Mouse (Mus musculus): ENCODE results near the gene Mettl23. TPM values are rescaled to one million over a fixed set of nuclear protein-coding genes. Genes with fewer than 3 reads are reported as not detected.
"Not testable (repeated sequence)": the region's sequence is repeated elsewhere in the genome, so short reads cannot be mapped to it uniquely, and the experiment has no call there.

Mettl23 gene
- polyA plus RNA-seq, 1 experiment from 2014 or later = 63.7 TPM

- no peak overlapping the region for H3K9ac ChIP-seq
- no peak overlapping the region for H3K4me3 ChIP-seq
- no peak overlapping the region for H3K27ac ChIP-seq
- H3K4me2 ChIP-seq (replicated peaks) = no peak overlapping the region
- no peaks in the 10 kb centered on the region for H3K9me3 ChIP-seq
- no peaks in the 10 kb centered on the region for H3K4me1 ChIP-seq
- 92% methylated on average over 8 of the region's 8 CpGs for WGBS
- no peaks in the 10 kb centered on the region for H3K27me3 ChIP-seq (replicated peaks)
- ATAC-seq (ENCODE audit: low FRiP score, low read depth) = no peak
- H3K36me3 ChIP-seq = peaks cover 13% of the 10 kb centered on the region
Measured at GRCm38 (mm10) chr11:116878454-116878853, 35.4 kb downstream of the Mettl23 start.

GRCm38 (mm10) chr11:116880839-116881238, 37.8 kb downstream of the Mettl23 start:
- no peak for ATAC-seq (ENCODE audit: low FRiP score, low read depth)
- H3K9me3 ChIP-seq = no peaks in the 10 kb centered on the region
- no peak overlapping the region for H3K4me3 ChIP-seq
- peaks cover 6% of the 10 kb centered on the region for H3K4me1 ChIP-seq
- no peak overlapping the region for H3K27ac ChIP-seq
- no peaks in the 10 kb centered on the region for H3K36me3 ChIP-seq
- 62% methylated on average over 7 of the region's 7 CpGs for WGBS
- H3K9ac ChIP-seq = no peak overlapping the region
- H3K27me3 ChIP-seq (replicated peaks) = 0 out of 2 replicates have a peak, but pooled peaks cover 5% of the 10 kb centered on the region
- H3K4me2 ChIP-seq (replicated peaks) = no peak overlapping the region

GRCm38 (mm10) chr11:116881440-116881839, 38.4 kb downstream of the Mettl23 start:
- no peak overlapping the region for H3K27ac ChIP-seq
- WGBS = 80% methylated on average over 5 of the region's 5 CpGs

GRCm38 (mm10) chr11:116882446-116882845, 39.4 kb downstream of the Mettl23 start:
- WGBS = 81% methylated on average over 10 of the region's 10 CpGs
- H3K4me1 ChIP-seq = peaks cover 7% of the 10 kb centered on the region
- ATAC-seq (ENCODE audit: low FRiP score, low read depth) = no peak
- H3K4me3 ChIP-seq = no peak overlapping the region
- no peak overlapping the region for H3K9ac ChIP-seq
- no peaks in the 10 kb centered on the region for H3K9me3 ChIP-seq
- no peaks in the 10 kb centered on the region for H3K36me3 ChIP-seq
- H3K27ac ChIP-seq = no peak overlapping the region
- peaks cover 13% of the 10 kb centered on the region for H3K27me3 ChIP-seq (replicated peaks)
- H3K4me2 ChIP-seq (replicated peaks) = no peak overlapping the region

More at GRCm38 (mm10) chr11:116881440-116881839, 38.4 kb downstream of the Mettl23 start:
- Histone ChIP-seq H3K36me3 (no peaks in the 10 kb centered on the region), H3K4me3 (no peak overlapping the region), H3K9ac (no peak overlapping the region), H3K9me3 (no peaks in the 10 kb centered on the region), H3K4me1 (peaks cover 7% of the 10 kb centered on the region), H3K27me3 (replicated peaks) (0 out of 2 replicates have a peak, but pooled peaks cover 7% of the 10 kb centered on the region), H3K4me2 (replicated peaks) (no peak overlapping the region)
- no peak for ATAC-seq (ENCODE audit: low FRiP score, low read depth)

GRCm38 (mm10) chr11:116884061-116884460, 41.0 kb downstream of the Mettl23 start:
- Histone ChIP-seq H3K4me1 (peaks cover 7% of the 10 kb centered on the region), H3K4me2 (replicated peaks) (no peak overlapping the region), H3K4me3 (no peak overlapping the region), H3K27me3 (replicated peaks) (peaks cover 13% of the 10 kb centered on the region), H3K9ac (no peak overlapping the region), H3K36me3 (no peaks in the 10 kb centered on the region), H3K27ac (no peak overlapping the region), H3K9me3 (no peaks in the 10 kb centered on the region)
- 87% methylated on average over 6 of the region's 6 CpGs for WGBS
- no peak for ATAC-seq (ENCODE audit: low FRiP score, low read depth)

GRCm38 (mm10) chr11:116885275-116886151, 42.4 kb downstream of the Mettl23 start:
- no peak overlapping the region for H3K9ac ChIP-seq

GRCm38 (mm10) chr11:116887136-116887535, 44.1 kb downstream of the Mettl23 start:
- Histone ChIP-seq H3K4me1 (peaks cover 7% of the 10 kb centered on the region), H3K27me3 (replicated peaks) (peaks cover 13% of the 10 kb centered on the region), H3K27ac (no peak overlapping the region)

More at GRCm38 (mm10) chr11:116885275-116886151, 42.4 kb downstream of the Mettl23 start:
- ATAC-seq (ENCODE audit: low FRiP score, low read depth) = peak; percentile 61
- Histone ChIP-seq H3K36me3 (no peaks in the 10 kb centered on the region), H3K4me3 (peak overlapping the region; percentile 2; the same call in 1 of the 2 replicates), H3K27me3 (replicated peaks) (peaks cover 13% of the 10 kb centered on the region), H3K27ac (no peak overlapping the region), H3K4me2 (replicated peaks) (peak overlapping the region; percentile 48), H3K9me3 (no peaks in the 10 kb centered on the region), H3K4me1 (peaks cover 7% of the 10 kb centered on the region)
- 4% methylated on average over 28 of the region's 28 CpGs for WGBS

GRCm38 (mm10) chr11:116893532-116894442, 50.7 kb downstream of the Mettl23 start:
- Histone ChIP-seq H3K27ac (no peak overlapping the region), H3K9me3 (no peaks in the 10 kb centered on the region), H3K9ac (no peak overlapping the region), H3K36me3 (no peaks in the 10 kb centered on the region), H3K4me1 (no peaks in the 10 kb centered on the region), H3K4me2 (replicated peaks) (no peak overlapping the region), H3K4me3 (no peak overlapping the region), H3K27me3 (replicated peaks) (no peaks in the 10 kb centered on the region)
- 76% methylated on average over 19 of the region's 19 CpGs for WGBS
- no peak for ATAC-seq (ENCODE audit: low FRiP score, low read depth)

More at GRCm38 (mm10) chr11:116887136-116887535, 44.1 kb downstream of the Mettl23 start:
- no peak overlapping the region for H3K4me2 ChIP-seq (replicated peaks)
- H3K4me3 ChIP-seq = no peak overlapping the region
- no peak overlapping the region for H3K9ac ChIP-seq
- H3K9me3 ChIP-seq = no peaks in the 10 kb centered on the region
- ATAC-seq (ENCODE audit: low FRiP score, low read depth) = no peak
- 55% methylated on average over 5 of the region's 5 CpGs for WGBS
- H3K36me3 ChIP-seq = no peaks in the 10 kb centered on the region

GRCm38 (mm10) chr11:116895402-116895801, 52.3 kb downstream of the Mettl23 start:
- Histone ChIP-seq H3K4me2 (replicated peaks) (no peak overlapping the region), H3K9ac (no peak overlapping the region), H3K4me1 (no peaks in the 10 kb centered on the region), H3K27me3 (replicated peaks) (no peaks in the 10 kb centered on the region), H3K4me3 (no peak overlapping the region), H3K27ac (no peak overlapping the region), H3K9me3 (no peaks in the 10 kb centered on the region), H3K36me3 (no peaks in the 10 kb centered on the region)
- WGBS = 65% methylated on average over 3 of the region's 3 CpGs
- no peak for ATAC-seq (ENCODE audit: low FRiP score, low read depth)

GRCm38 (mm10) chr11:116899247-116899646, 56.2 kb downstream of the Mettl23 start:
- H3K36me3 ChIP-seq = no peaks in the 10 kb centered on the region
- H3K9me3 ChIP-seq = no peaks in the 10 kb centered on the region
- H3K4me3 ChIP-seq = no peak overlapping the region
- no peak overlapping the region for H3K9ac ChIP-seq
- no peak for ATAC-seq (ENCODE audit: low FRiP score, low read depth)
- H3K4me2 ChIP-seq (replicated peaks) = no peak overlapping the region
- no peaks in the 10 kb centered on the region for H3K4me1 ChIP-seq
- peaks cover 7% of the 10 kb centered on the region for H3K27me3 ChIP-seq (replicated peaks)
- no peak overlapping the region for H3K27ac ChIP-seq
- WGBS = 88% methylated on average over 12 of the region's 12 CpGs

GRCm38 (mm10) chr11:116902588-116902987, 59.5 kb downstream of the Mettl23 start:
- H3K4me3 ChIP-seq; H3K36me3 ChIP-seq; H3K9ac ChIP-seq; ATAC-seq (ENCODE audit: low FRiP score, low read depth); H3K4me2 ChIP-seq (replicated peaks); H3K9me3 ChIP-seq; H3K4me1 ChIP-seq; H3K27ac ChIP-seq: not testable (repeated sequence)
- 83% methylated on average over 10 of the region's 10 CpGs for WGBS
- peaks cover 26% of the 10 kb centered on the region for H3K27me3 ChIP-seq (replicated peaks)

All from neural tube, embryonic 12.5 days (tissue).